Mouse (Mus musculus) lung, postnatal 25 days (tissue): ENCODE results near the gene Lamb1.
A peak's percentile ranks its signal among the peaks of the same experiment; 100 is the strongest.

ENCODE experiments used
- DNase-seq: peaks from one replicate; pipeline ENCODE4 v3.0.0; 2022; ENCODE audit warnings: low spot score

Lamb1 gene

GRCm38 (mm10) chr12:31265005-31265721 lies at the start of gene Lamb1:
Lamb1 (plus strand) TSS chr12:31265234.
- peak; percentile 33 for DNase-seq

GRCm38 (mm10) chr12:31217232-31217631 lies 47.8 kb upstream of the Lamb1 start:
- no peak for DNase-seq

GRCm38 (mm10) chr12:31218774-31219173 lies 46.3 kb upstream of the Lamb1 start:
- peak; percentile 36 for DNase-seq

- DNase-seq = no peak
Observed at GRCm38 (mm10) chr12:31221522-31221921, 43.5 kb upstream of the Lamb1 start.

- no peak for DNase-seq
Observed at GRCm38 (mm10) chr12:31222282-31222681, 42.8 kb upstream of the Lamb1 start.

GRCm38 (mm10) chr12:31222741-31223140 lies 42.3 kb upstream of the Lamb1 start:
- peak; percentile 27 for DNase-seq

- no peak for DNase-seq
Observed at GRCm38 (mm10) chr12:31225451-31225850, 39.6 kb upstream of the Lamb1 start.

GRCm38 (mm10) chr12:31227167-31227566 lies 37.9 kb upstream of the Lamb1 start:
- no peak for DNase-seq

GRCm38 (mm10) chr12:31228878-31229277 lies 36.2 kb upstream of the Lamb1 start:
- DNase-seq = no peak

GRCm38 (mm10) chr12:31232635-31233034 lies 32.4 kb upstream of the Lamb1 start:
- DNase-seq = no peak

GRCm38 (mm10) chr12:31235018-31235417 lies 30.0 kb upstream of the Lamb1 start:
- no peak for DNase-seq

- no peak for DNase-seq
Observed at GRCm38 (mm10) chr12:31236861-31237595, 28.0 kb upstream of the Lamb1 start.

GRCm38 (mm10) chr12:31239031-31239583 lies 25.9 kb upstream of the Lamb1 start:
- no peak for DNase-seq

GRCm38 (mm10) chr12:31239798-31240197 lies 25.2 kb upstream of the Lamb1 start:
- no peak for DNase-seq

- DNase-seq = no peak
Observed at GRCm38 (mm10) chr12:31240470-31240869, 24.6 kb upstream of the Lamb1 start, which contains the start of gene Gm6993. Gm6993 (plus strand) TSS chr12:31240770.

GRCm38 (mm10) chr12:31241595-31242342 lies 23.3 kb upstream of the Lamb1 start:
- no peak for DNase-seq

- DNase-seq = no peak
Observed at GRCm38 (mm10) chr12:31244001-31244400, 21.0 kb upstream of the Lamb1 start.

- DNase-seq = no peak
Observed at GRCm38 (mm10) chr12:31244691-31245090, 20.3 kb upstream of the Lamb1 start.

- no peak for DNase-seq
Observed at GRCm38 (mm10) chr12:31246153-31246552, 18.9 kb upstream of the Lamb1 start.

- DNase-seq = no peak
Observed at GRCm38 (mm10) chr12:31246615-31247014, 18.4 kb upstream of the Lamb1 start.

GRCm38 (mm10) chr12:31248165-31248564 lies 16.9 kb upstream of the Lamb1 start:
- no peak for DNase-seq

GRCm38 (mm10) chr12:31248681-31249080 lies 16.4 kb upstream of the Lamb1 start:
- no peak for DNase-seq
